Mouse (Mus musculus) skeletal muscle tissue, adult 2 months (tissue): ENCODE results near the gene Grb2.

Experiments
- DNase-seq: peaks from one replicate; pipeline ENCODE4 v3.0.0-alpha.2; 2012; ENCODE audit warnings: low read depth, low spot score

The Grb2 gene

GRCm38 (mm10) chr11:115712674-115713298, 4.4 kb upstream of the Grb2 start:
- DNase-seq: no peak

- DNase-seq: no peak
These were observed 3.9 kb upstream of the Grb2 start for GRCm38 (mm10) chr11:115712268-115712667.

DNA sequence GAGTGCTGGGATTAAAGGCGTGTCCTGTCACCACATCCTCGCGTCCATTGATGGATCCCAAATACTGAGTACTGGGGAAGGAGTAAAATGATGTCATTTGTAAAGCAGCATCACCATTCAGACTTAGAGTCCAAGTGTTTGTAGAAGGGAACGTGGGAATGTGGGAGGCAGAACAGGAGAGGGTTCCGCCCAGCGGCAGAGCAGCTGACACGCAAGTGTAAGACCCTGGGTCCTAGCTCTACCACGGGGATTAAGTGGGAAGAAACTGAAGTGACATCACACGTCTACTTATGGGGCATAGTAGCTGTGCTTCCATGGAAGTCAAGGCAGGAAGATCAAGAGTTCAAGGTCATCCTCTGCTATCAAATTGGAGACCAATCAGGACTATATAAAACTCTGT, 2.7 kb upstream of the Grb2 start:
- DNase-seq: no peak

GRCm38 (mm10) chr11:115709829-115710559, 1.6 kb upstream of the Grb2 start:
- no peak for DNase-seq

GRCm38 (mm10) chr11:115708956-115709828, 795 bp upstream of the Grb2 start:
- no peak for DNase-seq

DNA sequence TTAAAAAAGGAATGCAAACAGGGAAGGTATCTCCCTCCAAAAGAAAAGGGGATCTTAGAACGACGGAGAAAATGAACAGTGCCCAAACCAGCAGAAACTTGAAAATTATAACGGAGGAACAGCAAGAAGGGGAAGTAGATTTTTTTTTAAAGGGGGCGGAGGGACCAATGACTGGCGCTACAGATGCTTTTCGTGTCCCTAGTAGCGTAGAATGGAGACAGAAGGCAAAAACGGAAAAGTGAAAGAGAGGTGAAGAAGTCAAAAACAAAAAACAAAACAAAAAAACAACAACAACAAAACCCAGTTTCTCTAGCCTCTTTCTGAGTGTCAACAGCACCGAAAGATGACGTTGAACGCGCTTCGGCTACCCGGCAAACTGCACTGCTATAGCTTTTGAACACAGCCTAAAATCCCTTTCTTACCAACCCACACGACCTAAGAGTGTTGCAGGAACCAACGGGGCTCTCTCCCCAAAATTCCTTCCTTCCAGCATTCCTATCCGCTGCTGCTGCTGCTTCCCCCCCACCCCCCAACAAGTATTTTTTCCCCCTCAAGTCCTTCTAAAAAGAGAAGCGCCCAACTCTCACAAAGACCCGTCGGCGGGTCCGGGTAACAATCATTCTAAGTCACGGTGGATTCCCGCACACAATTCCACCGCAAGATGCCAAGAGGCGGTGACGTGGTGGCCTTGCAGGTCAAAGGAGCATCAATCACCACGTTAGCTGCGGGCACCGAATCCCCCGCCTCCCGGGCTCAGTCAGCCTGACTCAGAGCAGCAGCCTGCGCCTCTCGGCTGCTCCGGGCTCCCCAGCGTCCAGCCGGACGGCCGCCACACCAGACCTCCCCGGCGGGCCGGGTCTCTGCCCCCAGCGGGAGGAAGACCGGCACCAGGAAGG, 836 bp downstream of the Grb2 start:
- DNase-seq: no peak

DNA sequence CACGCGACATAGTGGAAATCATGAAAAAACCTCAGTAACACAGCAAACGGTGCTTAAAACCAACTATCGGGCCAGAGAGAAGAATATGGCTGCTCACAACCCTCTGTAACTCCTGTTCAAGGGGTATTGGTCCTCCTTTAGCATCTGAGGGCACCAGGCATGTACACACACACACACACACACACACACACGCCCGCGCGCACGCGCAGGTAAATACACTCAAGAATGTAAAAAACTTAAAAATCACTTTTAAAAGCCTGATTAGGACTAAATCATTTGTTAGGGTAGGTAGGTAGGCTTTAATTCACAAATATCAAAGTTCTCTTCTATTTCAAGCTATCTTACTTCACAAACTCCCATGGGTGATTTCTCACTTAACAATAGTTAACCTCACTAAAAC, 1.8 kb downstream of the Grb2 start:
- DNase-seq: no peak

DNA sequence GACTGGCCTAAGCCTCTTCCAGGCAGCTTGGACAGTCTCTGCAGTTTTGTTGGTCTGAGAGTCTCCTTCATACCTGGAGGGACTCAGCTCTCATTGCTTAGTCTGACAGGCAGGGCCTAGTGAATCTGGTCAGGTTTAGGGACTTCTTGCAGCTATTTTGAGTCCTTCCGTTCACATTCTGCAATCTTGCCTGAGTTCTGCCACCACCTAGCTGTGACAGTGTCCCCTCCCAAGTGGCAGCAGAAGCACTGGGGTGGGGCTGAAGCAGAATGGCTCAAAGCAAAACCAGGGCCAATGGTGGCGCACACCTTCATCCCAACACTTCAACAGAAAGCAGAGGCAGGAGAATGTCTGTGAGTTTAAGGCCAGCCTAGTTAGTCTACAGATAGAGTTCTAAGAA, 2.8 kb downstream of the Grb2 start:
- no peak for DNase-seq

DNA sequence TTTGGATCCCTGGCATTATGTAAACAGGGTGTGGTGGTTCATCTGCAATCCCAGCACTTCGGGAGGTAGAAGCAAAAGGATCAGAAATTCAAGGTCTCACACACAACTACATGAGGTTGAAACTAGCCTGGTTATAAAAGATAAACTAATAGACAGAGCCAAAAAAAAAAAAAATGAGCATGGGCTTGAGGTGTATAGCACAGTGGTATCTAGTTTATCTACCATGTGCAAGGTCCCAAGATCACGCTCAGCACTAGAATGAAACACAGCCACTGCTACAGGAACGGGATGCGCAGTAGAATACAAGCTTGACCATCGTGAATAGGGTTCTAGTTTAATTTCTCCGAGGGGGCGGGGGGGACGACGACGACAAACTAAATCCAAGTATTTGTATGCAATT, 3.7 kb downstream of the Grb2 start:
- no peak for DNase-seq

GRCm38 (mm10) chr11:115703466-115703865, 4.9 kb downstream of the Grb2 start:
- DNase-seq: no peak

DNA sequence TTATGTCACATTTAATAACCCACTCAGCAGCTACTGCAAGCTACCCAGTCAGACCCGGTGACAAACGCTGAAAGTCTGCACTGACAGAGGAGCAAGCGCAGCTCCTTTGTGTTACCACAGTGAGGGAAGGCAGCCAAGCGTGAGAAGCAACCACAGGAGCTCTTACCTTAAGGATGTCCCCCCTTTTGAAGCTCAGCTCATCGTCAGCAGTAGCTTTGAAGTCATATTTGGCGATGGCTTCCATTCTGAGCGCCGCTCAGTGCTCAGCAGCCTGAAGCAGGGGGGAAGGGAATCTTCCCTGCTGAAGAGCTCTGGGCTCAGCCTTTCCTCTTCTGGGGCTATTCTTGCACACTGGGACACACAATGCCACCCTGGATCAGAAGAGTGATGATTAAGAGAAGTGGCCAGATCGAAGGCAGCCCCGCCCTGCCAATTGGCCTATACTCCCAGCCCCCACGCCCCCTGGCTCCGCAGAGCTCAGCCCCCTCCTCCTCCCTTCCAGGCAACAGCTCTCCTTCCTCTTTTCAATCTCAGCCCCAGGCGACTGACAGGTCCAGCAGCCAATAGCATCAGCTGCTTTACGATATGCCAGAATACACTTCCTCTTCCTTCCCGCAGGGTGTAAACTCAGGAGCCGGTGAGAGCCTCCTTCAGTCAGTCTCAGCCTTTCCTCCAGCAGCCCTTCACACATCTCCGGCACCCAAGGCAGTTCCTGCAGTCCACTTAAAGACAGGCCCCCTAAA, 9.2 kb downstream of the Grb2 start:
- peak; percentile 86 for DNase-seq

GRCm38 (mm10) chr11:115697722-115698121, 10.7 kb downstream of the Grb2 start:
- no peak for DNase-seq

DNA sequence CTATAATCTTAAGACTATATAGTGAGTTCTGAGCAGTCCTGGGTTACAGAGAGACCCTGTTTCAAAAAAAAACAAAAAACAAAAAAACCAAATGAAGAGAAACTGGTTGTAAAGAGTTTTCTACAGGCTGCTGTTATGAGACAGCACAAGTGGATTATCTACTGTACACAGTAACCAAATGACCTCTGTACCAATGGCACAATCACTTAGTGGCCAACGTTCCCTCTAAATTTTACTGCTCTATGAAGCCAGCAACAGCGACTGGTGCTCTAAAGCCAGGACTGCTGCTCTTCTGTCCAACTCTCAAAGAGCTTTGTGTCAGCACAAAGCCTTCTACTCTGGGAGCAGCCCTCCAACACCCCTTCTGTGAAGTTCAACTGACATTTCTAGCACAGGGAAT, 11.3 kb downstream of the Grb2 start:
- no peak for DNase-seq

DNA sequence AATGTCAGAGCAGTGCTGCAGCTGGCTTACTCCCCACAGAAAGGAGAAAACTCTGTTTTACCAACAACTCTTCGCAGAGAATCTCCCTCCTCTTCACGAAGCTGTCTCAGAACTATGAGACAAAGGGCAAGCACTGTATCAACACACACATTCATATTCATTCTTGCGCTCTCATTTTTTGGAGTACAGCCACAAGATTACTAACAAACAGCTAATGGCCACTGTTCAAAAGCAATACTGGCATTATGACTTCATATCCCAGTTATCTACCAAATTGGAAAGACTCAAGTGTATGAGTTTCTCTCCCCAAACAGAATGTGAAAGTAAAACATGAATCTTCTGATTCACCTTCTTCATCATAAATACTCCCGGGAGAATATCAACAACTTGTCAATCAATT, 11.9 kb downstream of the Grb2 start:
- no peak for DNase-seq

DNA sequence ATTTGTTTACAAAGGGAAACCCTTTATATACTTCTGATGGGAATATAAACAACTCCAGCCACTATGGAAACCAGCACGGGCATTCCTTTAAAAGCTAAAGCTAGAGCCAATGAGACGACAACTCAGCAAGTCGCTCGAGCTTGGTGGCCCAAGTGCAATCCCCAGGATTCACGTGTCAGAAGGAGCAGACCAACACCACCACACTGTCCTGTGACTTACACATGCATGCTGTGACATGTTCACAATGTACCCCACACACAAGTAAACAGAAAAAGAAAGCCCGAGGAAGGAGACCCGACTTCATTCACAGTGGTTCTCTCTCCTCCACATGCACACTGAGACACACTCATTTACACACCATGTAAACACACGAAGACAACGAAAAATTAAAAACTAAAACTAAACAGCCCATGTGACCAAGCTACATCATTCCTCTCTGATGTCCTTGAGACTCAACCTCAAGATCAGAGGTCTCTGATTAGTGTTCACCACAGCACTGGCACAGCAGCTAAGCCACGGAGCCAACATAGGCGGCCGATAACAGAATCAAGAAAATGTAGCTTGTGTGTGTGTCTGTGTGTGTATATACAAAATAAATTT, 14.3 kb downstream of the Grb2 start:
- DNase-seq: no peak

GRCm38 (mm10) chr11:115692800-115693199, 15.6 kb downstream of the Grb2 start:
- peak; percentile 69 for DNase-seq

DNA sequence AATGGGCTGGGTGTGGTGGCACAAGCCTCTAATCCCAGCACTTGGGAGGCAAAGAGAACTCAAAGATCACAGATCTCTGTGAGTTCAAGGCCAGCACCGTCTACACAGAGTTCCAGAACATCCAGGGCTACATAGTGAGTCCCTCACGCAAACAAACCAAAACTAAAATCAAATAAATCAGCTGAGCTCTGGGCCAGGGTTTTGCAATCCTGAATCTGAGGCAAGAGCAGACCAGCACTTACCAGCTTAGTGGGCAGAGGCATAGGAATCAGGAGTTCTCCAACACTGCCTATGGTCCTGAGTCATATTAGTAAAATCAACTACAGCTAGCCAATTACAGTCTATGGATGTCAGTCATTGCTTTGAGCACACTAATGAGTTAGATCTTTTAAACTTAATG, 16.4 kb downstream of the Grb2 start:
- no peak for DNase-seq

GRCm38 (mm10) chr11:115691511-115691910, 16.9 kb downstream of the Grb2 start:
- no peak for DNase-seq

DNA sequence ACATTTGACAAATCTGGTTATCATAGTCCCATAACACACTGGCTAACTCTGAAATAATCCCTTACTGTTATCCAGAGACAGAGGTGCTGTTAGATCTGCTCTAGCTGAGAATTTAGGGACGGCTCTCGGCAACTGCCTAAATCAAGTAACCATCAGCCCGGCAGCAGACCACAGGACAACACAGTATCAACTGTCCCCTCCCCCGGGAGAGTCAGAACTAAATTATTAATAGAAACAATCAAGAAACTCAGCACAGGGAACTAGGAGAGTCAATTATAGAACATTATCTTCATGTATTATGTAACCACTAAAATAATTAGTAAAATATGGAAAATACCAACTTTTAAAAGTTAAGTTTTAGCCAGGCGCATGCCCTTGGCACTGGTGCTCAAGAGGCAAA, 17.4 kb downstream of the Grb2 start:
- DNase-seq: no peak

DNA sequence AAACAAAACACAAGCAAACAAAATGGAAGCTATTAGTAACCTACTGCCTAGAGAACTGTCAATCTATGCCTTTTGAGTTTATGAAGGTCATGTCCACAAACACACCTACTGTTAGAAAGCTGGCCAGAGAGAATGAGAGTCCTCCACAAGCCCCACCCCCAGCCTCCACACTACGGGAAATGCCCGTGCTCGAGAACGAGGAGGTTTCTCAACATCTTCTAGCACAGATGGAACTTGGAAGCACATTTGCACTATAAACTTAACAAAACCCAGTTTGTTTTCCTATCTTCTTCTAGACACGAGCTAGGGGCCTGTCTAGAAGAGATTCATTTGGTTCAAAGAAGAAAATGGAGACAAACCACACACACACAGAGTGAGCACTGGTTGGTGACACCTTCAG, 18.0 kb downstream of the Grb2 start:
- no peak for DNase-seq
